ENCODE assay signal across 15 mouse cellular contexts in the genomic region with DNA sequence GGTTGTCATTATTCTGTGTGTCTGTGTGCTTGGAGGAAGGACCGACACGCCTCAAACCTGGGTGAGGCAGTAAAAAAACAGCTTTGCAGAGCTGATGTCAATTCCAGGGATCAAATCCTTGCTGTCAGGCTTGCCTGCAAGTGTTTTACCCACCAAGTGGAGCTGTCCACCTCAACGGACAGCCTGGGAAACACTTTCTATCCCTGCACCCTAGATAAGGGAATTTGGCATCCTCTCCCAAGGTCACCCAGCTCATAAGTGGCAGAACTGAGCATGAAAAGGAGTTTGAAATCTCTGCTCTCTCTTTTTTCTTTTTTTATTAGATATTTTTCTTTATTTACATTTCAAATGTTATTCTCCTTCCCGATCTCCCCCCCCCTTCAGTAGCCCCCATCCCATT.
DNase-seq lines count a peak whose midpoint lies in the region.
"Had no signal": no experiment of that assay in that cellular context is flagged by ENCODE, and none has a peak within 500 bp of the region (broad histone marks: within the 10 kb centered on the region; RNA-seq: fewer than 3 reads in every experiment).

No protein-coding gene starts in this region.

- WGBS in heart, embryonic 10.5 days: 55% methylated on average over 4 of the region's 4 CpGs

- no peak overlapping the region for H3K4me3 ChIP-seq in heart, embryonic 10.5 days
- H3K4me3 ChIP-seq: embryonic facial prominence, embryonic 12.5 days; forebrain, embryonic 12.5 days; heart, embryonic 12.5 days; hindbrain, embryonic 12.5 days had no signal

- 0 out of 2 replicates have a peak, but pooled peaks cover 5% of the 10 kb centered on the region for H3K27me3 ChIP-seq in heart, embryonic 10.5 days (ENCODE audit: insufficient read depth, poor library complexity, severe bottlenecking)
- H3K27me3 ChIP-seq: embryonic facial prominence, embryonic 12.5 days; heart, embryonic 12.5 days had no signal

- no peak overlapping the region for H3K27ac ChIP-seq in heart, embryonic 10.5 days
- H3K27ac ChIP-seq: embryonic facial prominence, embryonic 12.5 days; forebrain, embryonic 12.5 days; hindbrain, embryonic 12.5 days had no signal

- peaks cover 16% of the 10 kb centered on the region for H3K4me1 ChIP-seq in heart, embryonic 10.5 days
- H3K4me1 ChIP-seq: embryonic facial prominence, embryonic 12.5 days; heart, embryonic 12.5 days had no signal

- peak; percentile 7 to 12 for DNase-seq in heart, adult 18-20 months
- no peak for DNase-seq in heart, embryonic 10.5 days (ENCODE audit: low spot score)
- peak; percentile 44 for DNase-seq in ovary, adult 18-20 months (ENCODE audit: low spot score)
- DNase-seq in ovary, postnatal 14 days (ENCODE audit: low spot score): no peak
- DNase-seq in adrenal gland, postnatal 14 days: peak; percentile 56
- no peak for DNase-seq in cerebellum, adult 9-10 months
- DNase-seq: cerebellum, adult 2 months; cerebellum, postnatal 14 days; gastrocnemius, postnatal 10 days; heart, postnatal 36 days; kidney, adult 8-10 months had no signal

- no peaks in the 10 kb centered on the region for H3K36me3 ChIP-seq in heart, embryonic 10.5 days
- H3K36me3 ChIP-seq: embryonic facial prominence, embryonic 12.5 days; forebrain, embryonic 12.5 days; heart, embryonic 12.5 days; hindbrain, embryonic 12.5 days had no signal

- no peaks in the 10 kb centered on the region for H3K9me3 ChIP-seq in heart, embryonic 10.5 days
- H3K9me3 ChIP-seq: embryonic facial prominence, embryonic 12.5 days; forebrain, embryonic 12.5 days; heart, embryonic 12.5 days; hindbrain, embryonic 12.5 days had no signal

Comparison
In these comparisons a context has a peak if more than half of its experiments do, and no peak if none do; other contexts are left out.
1. DNase-seq: peak in heart, adult 18-20 months (2 of 2), ovary, adult 18-20 months (single experiment) and adrenal gland, postnatal 14 days (single experiment); none in heart, embryonic 10.5 days (single experiment), ovary, postnatal 14 days (single experiment) and cerebellum, adult 9-10 months (single experiment).